Mouse (Mus musculus) left cerebral cortex, postnatal 14 days (tissue): ENCODE measurements around the gene Tmem114. TPM values are rescaled to one million over a fixed set of nuclear protein-coding genes. Genes with fewer than 3 reads are reported as not detected.

ENCODE experiments used
- DNase-seq, 2 experiments: peaks; one replicate each; pipeline ENCODE4 v3.0.0; 2021 to 2022; ENCODE audit warnings: low spot score in 2 of 2, mixed read lengths in 1 of 2
- intact Hi-C: fragments of 180-260 bp; cut with DNase I; formaldehyde crosslinking; loops from one replicate; pipeline ENCODE4 v1.15.1; 2025
- total RNA-seq, 2 experiments: library from RNA; stranded (reverse); gene quantifications; 2 replicates each; pipeline ENCODE4 v1.2.3; 2021

Gene Tmem114
- total RNA-seq, 2 experiments from 2014 or later = 3.7 to 4.9 TPM

- no peak for DNase-seq
Measured at GRCm38 (mm10) chr16:8415996-8416395, 8.9 kb downstream of the Tmem114 start.

GRCm38 (mm10) chr16:8413441-8413840, 11.5 kb downstream of the Tmem114 start:
- no peak for DNase-seq
- intact Hi-C loops = loop anchor here (2.0 kb wide), 1 partner anchor 81 kb away; no protein-coding TSS in a partner anchor

More at GRCm38 (mm10) chr16:8415996-8416395, 8.9 kb downstream of the Tmem114 start:
- intact Hi-C loops = no loop called here

DNA sequence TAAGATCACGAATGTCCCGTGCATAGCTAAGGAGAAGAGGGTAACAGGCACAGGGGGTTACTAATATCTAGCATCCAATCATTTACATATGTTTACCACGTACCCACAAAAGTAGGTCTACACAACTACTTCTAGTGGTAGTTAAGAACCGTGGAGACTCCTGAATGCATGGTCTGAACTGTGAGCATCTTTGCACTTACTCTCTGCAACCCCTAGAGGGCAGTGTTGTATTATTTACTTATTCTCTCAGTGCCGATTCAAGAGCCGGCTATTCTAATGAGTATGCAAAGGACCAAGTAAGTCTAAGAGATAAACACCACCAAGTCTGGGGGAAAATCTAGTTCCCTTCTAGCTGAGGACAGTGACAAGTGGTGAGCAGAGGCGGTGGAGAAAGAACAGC, 12.7 kb downstream of the Tmem114 start:
- DNase-seq = peak; percentile 56 to 81
- intact Hi-C loops = loop anchor here (2.0 kb wide), 1 partner anchor 83 kb away; no protein-coding TSS in a partner anchor

DNA sequence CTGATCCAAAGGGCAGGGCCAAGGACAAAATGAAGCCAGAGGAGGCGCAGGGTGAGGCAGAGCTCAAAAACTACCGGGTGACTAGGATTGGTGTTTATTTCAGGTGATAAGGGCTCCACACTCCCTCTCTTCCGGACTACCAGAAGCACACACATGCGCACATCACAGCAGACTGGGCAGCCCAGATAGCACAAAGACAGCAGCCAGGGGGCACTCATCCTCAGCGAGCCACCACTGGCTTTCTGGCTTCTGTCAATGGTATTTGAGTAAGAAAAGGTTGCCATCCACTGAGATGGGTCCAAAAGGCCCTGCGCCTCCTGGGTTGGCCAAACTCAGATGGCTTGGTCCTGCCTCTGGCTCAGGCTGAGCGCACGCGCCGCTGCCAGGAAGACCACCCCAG, 15.7 kb downstream of the Tmem114 start:
- DNase-seq = no peak
- intact Hi-C loops = loop anchor here (10.0 kb wide), 1 partner anchor 466 kb away; no protein-coding TSS in a partner anchor

DNA sequence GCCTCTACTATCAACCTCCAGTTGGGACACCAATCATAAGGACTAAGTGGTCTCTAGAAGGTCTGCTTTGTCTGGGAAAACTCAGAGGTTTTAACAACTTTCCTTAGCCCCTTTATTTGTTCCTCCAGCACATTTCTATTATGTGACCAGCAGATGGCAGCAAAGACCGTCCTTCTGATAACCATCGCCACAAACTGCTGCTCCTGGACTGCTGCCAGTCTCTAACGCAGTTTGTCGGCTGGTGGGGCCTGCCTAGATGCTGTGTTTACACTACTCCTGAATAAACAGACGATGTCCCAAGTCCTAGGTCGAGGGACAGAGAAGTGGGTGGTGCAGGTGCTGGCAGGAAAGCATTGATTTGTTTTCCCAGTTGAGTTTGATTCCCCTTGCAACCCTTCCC, 18.2 kb downstream of the Tmem114 start:
- intact Hi-C loops = loop anchor here (2.0 to 10.0 kb wide), 2 partner anchors 270 to 468 kb away; no protein-coding TSS in a partner anchor

DNA sequence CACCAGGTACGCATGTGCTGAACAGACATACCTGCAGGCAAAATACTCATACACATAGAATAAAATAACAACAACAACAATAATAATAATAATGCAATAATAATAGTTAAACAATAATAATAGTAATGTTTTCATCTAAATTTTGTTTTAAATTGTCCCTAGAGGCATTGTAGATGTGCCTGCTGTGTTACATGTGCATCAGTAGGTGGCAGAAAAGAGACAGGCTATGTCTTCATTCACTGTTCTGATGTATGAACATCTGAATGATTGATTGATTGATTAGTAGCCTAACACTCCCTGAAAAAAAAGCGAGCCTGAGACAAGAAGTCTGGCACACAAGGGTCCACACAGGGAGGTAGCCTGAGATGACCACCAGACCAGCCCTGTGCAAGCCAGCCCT, 22.3 kb downstream of the Tmem114 start:
- intact Hi-C loops = loop anchor here (10.0 kb wide), 1 partner anchor 472 kb away; no protein-coding TSS in a partner anchor
- DNase-seq = no peak

More for the DNA sequence above, 18.2 kb downstream of the Tmem114 start:
- DNase-seq = peak; percentile 54 to 78

DNA sequence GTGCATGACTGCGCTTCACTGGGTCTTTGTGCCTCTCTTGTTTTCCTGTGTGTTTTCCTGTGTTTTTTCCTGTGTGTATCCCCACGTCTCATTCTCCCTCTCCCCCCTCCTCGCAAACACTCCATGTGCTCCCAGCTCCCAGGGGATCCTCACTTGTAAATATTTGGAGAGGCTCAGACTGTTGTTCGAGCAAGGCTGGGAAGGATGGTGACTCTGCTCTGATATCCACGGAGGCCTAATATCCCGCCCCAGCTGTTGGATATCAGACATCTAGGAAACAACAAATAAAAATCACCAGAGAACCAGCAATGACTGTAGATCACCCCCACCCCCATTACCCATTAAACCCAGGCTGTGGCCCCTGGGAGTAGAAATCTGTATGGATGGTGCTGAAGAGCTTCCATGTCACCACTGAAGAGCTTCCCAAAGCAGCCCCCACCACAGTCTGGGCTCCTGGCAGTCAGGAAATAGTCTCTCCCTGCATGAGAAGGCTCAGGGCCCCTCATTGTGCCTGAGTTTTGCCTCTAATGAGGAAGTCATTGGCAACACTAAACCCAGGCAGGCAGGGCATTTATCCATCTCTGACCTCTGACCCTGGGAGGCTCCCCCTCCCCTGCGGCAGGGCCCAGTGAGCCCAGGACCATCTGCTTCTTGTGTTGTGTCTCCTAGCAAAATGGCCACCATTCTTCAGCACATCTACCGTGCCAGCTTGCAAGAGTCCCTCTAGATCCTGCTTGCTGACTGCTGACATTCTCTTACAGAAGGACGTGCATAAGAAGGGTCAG, 23.6 kb downstream of the Tmem114 start:
- no peak for DNase-seq
- intact Hi-C loops = loop anchor here (10.0 kb wide), 1 partner anchor 473 kb away; no protein-coding TSS in a partner anchor

DNA sequence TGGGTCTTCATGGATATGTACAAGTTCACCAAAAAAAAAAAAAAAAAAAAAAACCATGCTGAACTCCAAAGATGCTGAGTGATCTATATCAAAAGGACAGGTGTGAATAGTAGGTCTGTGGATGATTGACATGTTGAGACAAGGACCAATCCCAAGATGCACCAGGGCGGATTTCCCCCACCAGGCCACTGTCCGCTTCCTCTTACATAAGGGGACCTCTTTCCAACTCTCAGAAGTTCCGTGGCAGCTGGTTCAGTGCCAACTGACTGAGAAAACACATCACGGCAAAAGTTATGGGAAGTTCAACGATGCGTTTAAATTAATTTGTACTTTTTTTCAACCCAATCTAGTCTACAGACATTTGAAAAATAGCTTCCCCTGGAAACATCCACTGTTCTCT, 25.1 kb downstream of the Tmem114 start:
- no peak for DNase-seq
- intact Hi-C loops = loop anchor here (10.0 kb wide), 1 partner anchor 475 kb away; no protein-coding TSS in a partner anchor

DNA sequence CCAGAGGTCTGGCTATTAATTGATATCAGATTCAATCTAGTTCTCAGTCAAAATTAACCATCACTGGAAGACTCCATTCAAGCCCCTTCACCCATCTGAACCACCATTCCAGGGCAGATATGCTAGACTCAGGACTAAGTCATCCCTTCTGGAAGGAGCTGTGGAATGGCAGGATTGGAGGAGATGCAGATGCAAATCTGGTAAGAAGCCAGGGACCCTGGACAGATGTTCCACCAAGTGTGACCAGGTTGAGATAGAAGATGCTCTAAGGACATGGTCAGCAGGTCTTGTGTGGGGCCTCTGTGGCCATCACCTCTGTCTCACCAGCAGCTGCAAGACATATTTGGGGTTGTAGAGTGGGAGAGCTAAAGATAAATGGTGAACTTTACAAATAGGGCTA, 30.0 kb downstream of the Tmem114 start:
- DNase-seq = no peak
- intact Hi-C loops = no loop called here

DNA sequence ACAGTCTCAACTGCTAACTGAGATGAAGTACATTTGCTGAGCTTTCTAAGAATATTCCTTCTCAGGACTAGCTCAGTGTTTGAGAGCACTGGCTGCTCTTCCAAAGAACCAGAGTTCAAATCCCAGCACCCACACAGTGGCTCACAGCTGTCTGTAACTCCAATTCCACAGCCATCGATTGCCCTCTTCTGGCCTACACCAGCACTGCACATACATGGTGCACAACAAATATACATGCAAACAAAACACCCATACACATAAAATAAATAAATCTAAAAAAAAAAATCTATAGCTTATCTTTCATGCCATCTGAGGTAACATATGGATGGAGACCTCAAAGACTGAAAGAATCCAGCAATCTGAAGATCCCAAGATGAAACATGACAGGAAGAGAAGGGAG, 36.4 kb downstream of the Tmem114 start:
- DNase-seq = no peak
- intact Hi-C loops = no loop called here

- no peak for DNase-seq
- intact Hi-C loops = no loop called here
Measured at GRCm38 (mm10) chr16:8386386-8386785, 38.5 kb downstream of the Tmem114 start.

GRCm38 (mm10) chr16:8385679-8386078, 39.3 kb downstream of the Tmem114 start:
- DNase-seq = no peak
- intact Hi-C loops = no loop called here

DNA sequence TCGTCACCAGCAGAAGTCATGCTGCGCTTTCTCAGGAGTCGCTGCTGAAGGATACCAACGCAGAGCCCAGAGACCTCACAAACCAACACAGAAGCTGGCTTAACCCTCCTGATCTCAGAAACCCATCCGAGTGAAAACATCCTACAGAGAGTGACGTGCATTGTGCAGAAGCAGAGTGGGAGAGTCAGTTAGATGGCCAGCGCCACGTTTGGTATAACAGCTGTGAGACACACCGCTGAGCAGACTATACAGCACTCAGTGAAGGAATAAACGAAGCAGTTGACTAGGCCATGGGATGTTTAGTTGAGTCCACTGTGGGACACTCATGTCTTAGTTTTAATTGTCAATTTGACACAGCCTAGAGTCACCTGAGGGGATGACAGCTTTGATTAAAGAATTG, 40.2 kb downstream of the Tmem114 start:
- intact Hi-C loops = no loop called here
- DNase-seq = no peak

DNA sequence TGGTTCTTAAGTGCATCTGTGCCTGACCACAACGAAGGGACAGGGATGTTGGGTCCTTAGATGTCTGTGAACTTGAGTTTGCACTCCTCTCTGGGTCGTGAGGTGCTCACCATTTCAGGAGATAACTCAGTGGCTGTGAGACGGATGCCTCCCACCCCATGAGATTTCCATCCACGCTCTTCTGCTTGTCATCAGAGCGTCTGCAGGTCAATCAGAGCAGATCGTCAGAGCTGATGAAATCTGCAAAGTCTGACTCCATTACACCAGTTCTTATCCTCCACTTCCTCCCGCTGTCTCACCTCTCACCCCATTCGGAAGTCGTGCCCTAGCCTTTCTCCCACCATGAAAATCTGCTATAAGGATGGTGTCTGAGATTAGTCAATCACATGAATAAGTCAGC, 41.5 kb downstream of the Tmem114 start:
- no peak for DNase-seq
- intact Hi-C loops = no loop called here

- intact Hi-C loops = no loop called here
- DNase-seq = no peak
Measured at GRCm38 (mm10) chr16:8363066-8363465, 61.9 kb downstream of the Tmem114 start.

Other genes starting within 250 kb of the Tmem114 start
- gene Mettl22, start 45.7 kb upstream of the Tmem114 start, total RNA-seq = 10 to 100 TPM; 29.5 to 30.5 TPM
- 100 to 1,000 TPM; 171 to 179 TPM for gene Abat, start 88.3 kb upstream of the Tmem114 start, total RNA-seq
- 10 to 100 TPM; 33.7 to 33.8 TPM for gene Pmm2, start 212.5 kb upstream of the Tmem114 start, total RNA-seq
- gene Tmem186, start 212.6 kb upstream of the Tmem114 start, total RNA-seq = 10 to 100 TPM; 11.2 to 12.6 TPM
- gene Carhsp1, start 247.0 kb upstream of the Tmem114 start, total RNA-seq = 10 to 100 TPM in 1 of 2 experiments, 1 to 10 TPM in 1; 8.6 to 13.9 TPM